Mouse (Mus musculus): ENCODE measurements around the gene Fbxw4.

- TF ChIP-seq CTCF (IDR thresholded peaks at IDR 0.05; ENCODE audit: low read depth, low read length) (no peak), EP300 (IDR thresholded peaks at IDR 0.05; ENCODE audit: insufficient read depth, low read depth, low read length) (no peak), POLR2A (IDR thresholded peaks at IDR 0.05; ENCODE audit: insufficient read depth, low read length) (no peak)
Measured at GRCm38 (mm10) chr19:45544152-45544924, 115.8 kb downstream of the Fbxw4 start.
